Mouse (Mus musculus) MEL (cell line): ENCODE data around the gene Vps29.

Source experiments
- CTCF ChIP-seq, 3 experiments: IDR thresholded peaks in 2 of 3; conservative IDR thresholded peaks in 1 of 3; 2 replicates each; pipeline ENCODE4 v1.5.1; 2011 to 2012; ENCODE audit warnings: low read length in 3 of 3, low read depth in 2 of 3, mild to moderate bottlenecking in 2 of 3, improper control_type of control experiment in 1 of 3, inconsistent platforms in 1 of 3, mixed read lengths in 1 of 3, moderate library complexity in 1 of 3; ENCODE audit not compliant: control insufficient read depth in 1 of 3, insufficient read depth in 1 of 3, poor library complexity in 1 of 3, severe bottlenecking in 1 of 3
- EP300 ChIP-seq, 2 experiments: IDR thresholded peaks; 2 replicates each; pipeline ENCODE4 v1.6.1; 2011; ENCODE audit warnings: improper control_type of control experiment in 2 of 2, low read length in 2 of 2, low read depth in 1 of 2, mild to moderate bottlenecking in 1 of 2
- MAX ChIP-seq: IDR thresholded peaks from 2 replicates; pipeline ENCODE4 v1.6.1; 2011; ENCODE audit warnings: low read length, improper control_type of control experiment
- RCOR1 ChIP-seq: IDR thresholded peaks from 2 replicates; pipeline ENCODE4 v1.6.1; 2012; ENCODE audit warnings: low read depth, mild to moderate bottlenecking, inconsistent platforms, low read length, improper control_type of control experiment
- TBP ChIP-seq: IDR thresholded peaks from 2 replicates; pipeline ENCODE4 v1.8.0; 2011; ENCODE audit warnings: low read depth, low read length, improper control_type of control experiment
- ZKSCAN1 ChIP-seq: IDR thresholded peaks from 2 replicates; pipeline ENCODE4 v1.6.1; 2012; ENCODE audit warnings: low read depth, mild to moderate bottlenecking, inconsistent platforms, low read length, improper control_type of control experiment, moderate library complexity
- ZNF384 ChIP-seq: IDR thresholded peaks from 2 replicates; pipeline ENCODE4 v1.6.1; 2012; ENCODE audit warnings: low read depth, mild to moderate bottlenecking, inconsistent platforms, low read length, improper control_type of control experiment

DNA sequence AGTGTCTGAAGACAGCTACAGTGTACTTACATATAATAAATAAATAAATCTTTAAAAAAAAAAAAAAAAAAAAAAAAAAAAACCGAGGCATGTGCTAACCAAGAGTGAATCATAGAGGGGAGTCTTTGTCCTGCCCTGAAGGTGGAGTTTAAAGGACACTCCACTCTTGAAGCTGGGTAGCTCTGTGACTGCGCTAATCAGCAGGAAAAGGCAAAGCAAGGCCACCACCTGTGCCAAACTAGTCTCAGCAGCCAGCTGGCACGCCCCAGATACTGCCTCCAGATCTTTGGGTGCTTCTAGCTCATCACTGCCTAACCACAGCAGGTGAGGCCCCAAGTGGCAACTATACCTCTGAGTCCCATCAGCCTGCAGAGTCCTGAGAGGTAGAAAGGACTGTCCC, 19.5 kb upstream of the Vps29 start:
- TF ChIP-seq CTCF (IDR thresholded peaks at IDR 0.05 in 2 of 3, conservative IDR thresholded peaks at IDR 0.05 in 1 of 3; ENCODE audit: control insufficient read depth in 1 of 3, insufficient read depth in 1 of 3, low read depth in 2 of 3, low read length in 3 of 3, poor library complexity in 1 of 3, severe bottlenecking in 1 of 3) (no peak), MAX (no peak), TBP (no peak), ZNF384 (peak; percentile 41; the same call in 1 of the 2 replicates), EP300 (IDR thresholded peaks at IDR 0.05; ENCODE audit: low read depth in 1 of 2, low read length in 2 of 2) (no peak), ZKSCAN1 (no peak), RCOR1 (no peak)
